13 mouse cellular contexts compared by ENCODE assay signal in the genomic region with DNA sequence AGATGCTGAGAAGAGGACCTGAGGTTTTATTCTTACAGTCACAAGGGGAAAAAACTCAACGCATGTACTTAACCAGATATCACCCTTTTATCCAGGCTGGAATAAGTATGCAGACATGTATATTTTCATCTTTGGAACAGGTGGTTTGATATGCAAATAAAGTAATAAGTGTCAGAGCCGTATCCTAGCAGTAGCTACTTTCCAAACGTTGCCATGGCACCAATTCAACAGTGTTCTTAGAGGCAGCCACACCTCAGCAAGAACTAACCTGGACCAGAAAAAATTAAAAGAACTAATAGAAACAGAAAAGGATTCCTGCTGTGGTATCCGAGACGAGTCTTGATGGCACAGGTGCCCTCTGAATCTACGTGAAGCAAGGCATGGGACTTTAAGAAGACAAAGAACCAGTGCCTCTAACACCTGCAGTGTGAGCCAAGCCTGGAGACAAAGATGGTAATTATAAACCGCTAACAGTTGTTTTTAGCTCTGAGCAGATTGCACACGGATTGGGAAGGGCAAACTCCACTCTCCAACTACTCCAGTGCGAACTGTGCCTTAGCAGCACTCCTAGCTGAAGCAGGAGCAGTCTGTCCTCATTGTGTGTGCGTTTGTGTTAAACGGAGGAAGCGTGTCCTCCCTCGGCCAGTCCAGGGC. TPM values are rescaled to one million over a fixed set of nuclear protein-coding genes. Genes with fewer than 3 reads are reported as not detected.
DNase-seq lines count a peak whose midpoint lies in the region; ATAC-seq and TF ChIP-seq lines count a peak whose summit lies in the region.
"Had no signal": no experiment of that assay in that cellular context is flagged by ENCODE, and none has a peak within 500 bp of the region (broad histone marks: within the 10 kb centered on the region; RNA-seq: fewer than 3 reads in every experiment).

A gene (plus strand): TSS at position 240 of the 654 bp plus-strand sequence.

- H3K27me3 ChIP-seq in forebrain, embryonic 13.5 days, result no peaks in the 10 kb centered on the region
- no peaks in the 10 kb centered on the region for H3K27me3 ChIP-seq in forebrain, embryonic 11.5 days (ENCODE audit: control insufficient read depth, insufficient read depth, low read length)
- no peaks in the 10 kb centered on the region for H3K27me3 ChIP-seq in testis, adult 2 months (ENCODE audit: control insufficient read depth, insufficient read depth, low read length)
- H3K27me3 ChIP-seq in limb, embryonic 10.5 days (ENCODE audit: low read depth, poor library complexity, severe bottlenecking), result no peaks in the 10 kb centered on the region
- H3K27me3 ChIP-seq: hindbrain, embryonic 15.5 days; liver, embryonic 13.5 days had no signal

- no peak for TF ChIP-seq POLR2A in testis, adult 2 months (IDR thresholded peaks at IDR 0.05; ENCODE audit: control insufficient read depth, low read depth, low read length)

- no peak for TF ChIP-seq CTCF in testis, adult 2 months (IDR thresholded peaks at IDR 0.05; ENCODE audit: control insufficient read depth, insufficient read depth, insufficient replicate concordance, low read depth, low read length)

- peak; percentile 76 for ATAC-seq in forebrain, embryonic 13.5 days
- no peak for ATAC-seq in forebrain, embryonic 11.5 days (replicated peaks; ENCODE audit: low FRiP score)

- H3K9me3 ChIP-seq in forebrain, embryonic 13.5 days (replicated peaks), result no peaks in the 10 kb centered on the region
- no peaks in the 10 kb centered on the region for H3K9me3 ChIP-seq in forebrain, embryonic 11.5 days (ENCODE audit: control insufficient read depth, low read length)
- no peaks in the 10 kb centered on the region for H3K9me3 ChIP-seq in limb, embryonic 10.5 days (replicated peaks)
- H3K9me3 ChIP-seq: hindbrain, embryonic 15.5 days; liver, embryonic 13.5 days had no signal

- H3K4me3 ChIP-seq in forebrain, embryonic 13.5 days, result no peak within 1 kb of the TSS
- H3K4me3 ChIP-seq in forebrain, embryonic 11.5 days (ENCODE audit: low read depth, low read length), result no peak within 1 kb of the TSS
- peak within 1 kb of the TSS; percentile 82 for H3K4me3 ChIP-seq in testis, adult 2 months (ENCODE audit: control insufficient read depth, low read depth, low read length)
- no peak within 1 kb of the TSS for H3K4me3 ChIP-seq in limb, embryonic 10.5 days
- H3K4me3 ChIP-seq: erythroblast, embryonic 14.5 days; hindbrain, embryonic 15.5 days; liver, embryonic 13.5 days had no signal

- H3K36me3 ChIP-seq in forebrain, embryonic 13.5 days (ENCODE audit: poor library complexity, severe bottlenecking), result no peaks in the 10 kb centered on the region
- H3K36me3 ChIP-seq in forebrain, embryonic 11.5 days (ENCODE audit: control insufficient read depth, insufficient read depth, low read length), result no peaks in the 10 kb centered on the region
- no peaks in the 10 kb centered on the region for H3K36me3 ChIP-seq in testis, adult 2 months (ENCODE audit: control insufficient read depth, insufficient read depth, low read length)
- H3K36me3 ChIP-seq in limb, embryonic 10.5 days, result no peaks in the 10 kb centered on the region
- H3K36me3 ChIP-seq: hindbrain, embryonic 15.5 days; liver, embryonic 13.5 days had no signal

- no peak for DNase-seq in forebrain, embryonic 11.5 days (ENCODE audit: low spot score)
- peak; percentile 49 for DNase-seq in kidney, adult 9 months
- no peak for DNase-seq in kidney, postnatal 4 days
- DNase-seq in testis, postnatal 14 days (ENCODE audit: low spot score), result no peak
- no peak for DNase-seq in Muller cell, postnatal 12 days (ENCODE audit: inconsistent ontology term)
- no peak for DNase-seq in limb, embryonic 10.5 days (ENCODE audit: low spot score)
- DNase-seq: liver, embryonic 13.5 days had no signal

- no peak within 1 kb of the TSS for H3K9ac ChIP-seq in forebrain, embryonic 13.5 days
- no peak within 1 kb of the TSS for H3K9ac ChIP-seq in forebrain, embryonic 11.5 days (ENCODE audit: low read length)
- H3K9ac ChIP-seq: hindbrain, embryonic 15.5 days; liver, embryonic 13.5 days had no signal

- WGBS in forebrain, embryonic 13.5 days, result 43% methylated on average over 13 of the region's 13 CpGs
- WGBS in forebrain, embryonic 11.5 days, result 62% methylated on average over 13 of the region's 13 CpGs
- 82% methylated on average over 13 of the region's 13 CpGs for WGBS in limb, embryonic 10.5 days

- peaks cover 13% of the 10 kb centered on the region for H3K4me1 ChIP-seq in forebrain, embryonic 13.5 days
- H3K4me1 ChIP-seq in forebrain, embryonic 11.5 days (replicated peaks; ENCODE audit: control insufficient read depth, insufficient read depth, low read length), result 0 out of 2 replicates have a peak, but pooled peaks cover 2% of the 10 kb centered on the region
- H3K4me1 ChIP-seq in testis, adult 2 months (ENCODE audit: control insufficient read depth, insufficient read depth, low read length), result peaks cover 2% of the 10 kb centered on the region; the same call in 1 of the 2 replicates
- H3K4me1 ChIP-seq in limb, embryonic 10.5 days, result 0 out of 2 replicates have a peak, but pooled peaks cover 3% of the 10 kb centered on the region
- H3K4me1 ChIP-seq: liver, embryonic 13.5 days had no signal

- H3K27ac ChIP-seq in forebrain, embryonic 13.5 days, result peak within 1 kb of the TSS; percentile 55; the same call in 1 of the 2 replicates
- H3K27ac ChIP-seq in forebrain, embryonic 11.5 days (ENCODE audit: low read depth, low read length), result no peak within 1 kb of the TSS
- H3K27ac ChIP-seq in testis, adult 2 months (ENCODE audit: control insufficient read depth, insufficient read depth, low read depth, low read length), result no peak within 1 kb of the TSS
- no peak within 1 kb of the TSS for H3K27ac ChIP-seq in limb, embryonic 10.5 days
- H3K27ac ChIP-seq: hindbrain, embryonic 15.5 days; liver, embryonic 13.5 days; macrophage; stomach, postnatal 0 days had no signal

- peak within 1 kb of the TSS; percentile 13; the same call in 1 of the 2 replicates for H3K4me2 ChIP-seq in forebrain, embryonic 13.5 days
- no peak within 1 kb of the TSS for H3K4me2 ChIP-seq in forebrain, embryonic 11.5 days (ENCODE audit: low read depth, low read length, severe bottlenecking)
- H3K4me2 ChIP-seq: hindbrain, embryonic 15.5 days; liver, embryonic 13.5 days had no signal

RNA-seq across cellular contexts. Expression of the gene that starts here (rescaled TPM):
- 0.14 TPM in 1 of 2 replicates, not detected in the other for polyA plus RNA-seq in forebrain, embryonic 13.5 days (2015; fragmentation: Nextera tagmentation; extraction: Ambion mirVana)
- polyA plus RNA-seq in forebrain, embryonic 11.5 days (2014; fragmentation: Nextera tagmentation; extraction: Ambion mirVana), result not detected in 2 replicates
- polyA plus RNA-seq in testis, adult 2 months (2012; rRNA removed), result 51.5 and 62.1 TPM in 2 replicates
- not detected in 2 replicates for polyA plus RNA-seq in limb, embryonic 10.5 days (2016; fragmentation: Nextera tagmentation; extraction: Ambion mirVana)
- polyA plus RNA-seq: erythroblast, embryonic 14.5 days; hindbrain, embryonic 15.5 days; liver, embryonic 13.5 days; macrophage; stomach, postnatal 0 days had no signal

Comparison
In these comparisons a context has a peak if more than half of its experiments do, and no peak if none do; other contexts are left out.
1. RNA of the gene that starts here (polyA plus RNA-seq): 51.5 to 62.1 TPM in testis, adult 2 months; 0.14 TPM in forebrain, embryonic 13.5 days, not detected in forebrain, embryonic 11.5 days and not detected in limb, embryonic 10.5 days; every median in the first group is over 10 times any median in the second.
2. Peak in ATAC-seq, H3K27ac ChIP-seq and H3K4me2 ChIP-seq in forebrain, embryonic 13.5 days; RNA of the gene not detected or under 1 TPM.